Mouse (Mus musculus) forebrain, embryonic 16.5 days (tissue): ENCODE data around the gene I0C0044D17Rik. TPM values are rescaled to one million over a fixed set of nuclear protein-coding genes. Genes with fewer than 3 reads are reported as not detected.

Experiments used
- polyA plus RNA-seq: library from polyadenylated mRNA; unstranded; fragments of >200 nt; fragmentation: Nextera tagmentation; extraction: Ambion mirVana; gene quantifications from 2 replicates; pipeline ENCODE4 v1.2.1, GENCODE M21; 2015

Gene I0C0044D17Rik
- polyA plus RNA-seq, 1 experiment from 2014 or later = not detected

Other genes with a start within 250 kb of the I0C0044D17Rik start
- gene L1td1, start 97.1 kb downstream of the I0C0044D17Rik start, polyA plus RNA-seq = not detected in 2 replicates
- 0.29 and 0.46 TPM in 2 replicates for gene Kank4, start 6.3 kb downstream of the I0C0044D17Rik start, polyA plus RNA-seq
- gene Usp1, start 100.0 kb upstream of the I0C0044D17Rik start, polyA plus RNA-seq = 47.1 and 54.1 TPM in 2 replicates
- 0.88 and 2.1 TPM in 2 replicates for gene Angptl3, start 207.1 kb upstream of the I0C0044D17Rik start, polyA plus RNA-seq